Mouse (Mus musculus): ENCODE results near the gene Calr. TPM values are rescaled to one million over a fixed set of nuclear protein-coding genes. Genes with fewer than 3 reads are reported as not detected.

Gene Calr
- total and polyA plus RNA-seq, 2 experiments, result 308 to 411 TPM

- peak; percentile 79 for DNase-seq (ENCODE audit: extremely low read depth, low read depth, low spot score)
- Histone ChIP-seq H3K79me2 (ENCODE audit: control insufficient read depth, insufficient read depth, low read length) (peaks cover 81% of the 10 kb centered on the region), H3K4me1 (ENCODE audit: control insufficient read depth, insufficient read depth, low read length) (peaks cover 76% of the 10 kb centered on the region), H3K4me3 (ENCODE audit: insufficient read depth, low read depth, low read length) (peak overlapping the region; percentile 23; the same call in 1 of the 2 replicates), H3K36me3 (ENCODE audit: control insufficient read depth, insufficient read depth, low read length) (peaks cover 2% of the 10 kb centered on the region; the same call in 1 of the 2 replicates), H3K27ac (replicated peaks; ENCODE audit: insufficient read depth, low read depth, low read length) (peak overlapping the region; percentile 82), H3K27me3 (ENCODE audit: control insufficient read depth, insufficient read depth, low read length) (no peaks in the 10 kb centered on the region), H3K9ac (ENCODE audit: low read depth, low read length) (peak overlapping the region; percentile 63)
- no peak for TF ChIP-seq POLR2A (IDR thresholded peaks at IDR 0.05; ENCODE audit: extremely low read depth, insufficient read depth, low read length)
- no peak for TF ChIP-seq CTCF (IDR thresholded peaks at IDR 0.05; ENCODE audit: low read depth, low read length)
- 40% methylated on average over 13 of the region's 13 CpGs for WGBS
Measured at GRCm38 (mm10) chr8:84793791-84794485, 52.8 kb downstream of the Calr start.

DNA sequence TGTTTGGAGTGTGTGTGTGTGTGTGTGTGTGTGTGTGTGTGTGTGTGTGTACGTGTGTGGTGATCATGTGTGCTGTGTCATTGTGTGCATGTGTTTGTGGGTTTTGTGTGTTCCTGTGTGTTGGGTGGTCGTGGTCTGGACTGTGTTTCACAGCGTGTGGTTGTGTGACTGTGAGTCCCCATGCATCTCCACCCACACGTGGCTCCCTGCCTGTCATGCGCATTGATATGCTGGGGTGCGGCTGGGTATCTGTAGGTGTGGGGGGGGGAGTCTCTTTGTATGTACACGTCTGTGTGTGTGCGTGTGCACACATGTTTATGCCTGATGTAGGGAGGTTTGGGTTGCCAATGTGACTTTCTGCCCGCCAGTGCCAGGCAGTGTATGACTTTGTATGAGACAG lies 53.6 kb downstream of the Calr start:
- peaks cover 75% of the 10 kb centered on the region for H3K4me1 ChIP-seq (ENCODE audit: control insufficient read depth, insufficient read depth, low read length)
- no peak for TF ChIP-seq POLR2A (IDR thresholded peaks at IDR 0.05; ENCODE audit: extremely low read depth, insufficient read depth, low read length)
- peak overlapping the region; percentile 82 for H3K27ac ChIP-seq (replicated peaks; ENCODE audit: insufficient read depth, low read depth, low read length)
- 62% methylated on average over 9 of the region's 9 CpGs for WGBS
- no peak for DNase-seq (ENCODE audit: extremely low read depth, low read depth, low spot score)
- H3K4me3 ChIP-seq (ENCODE audit: insufficient read depth, low read depth, low read length), result no peak overlapping the region
- peaks cover 2% of the 10 kb centered on the region; the same call in 1 of the 2 replicates for H3K36me3 ChIP-seq (ENCODE audit: control insufficient read depth, insufficient read depth, low read length)
- peaks cover 79% of the 10 kb centered on the region for H3K79me2 ChIP-seq (ENCODE audit: control insufficient read depth, insufficient read depth, low read length)
- no peaks in the 10 kb centered on the region for H3K27me3 ChIP-seq (ENCODE audit: control insufficient read depth, insufficient read depth, low read length)
- peak overlapping the region; percentile 63 for H3K9ac ChIP-seq (ENCODE audit: low read depth, low read length)

DNA sequence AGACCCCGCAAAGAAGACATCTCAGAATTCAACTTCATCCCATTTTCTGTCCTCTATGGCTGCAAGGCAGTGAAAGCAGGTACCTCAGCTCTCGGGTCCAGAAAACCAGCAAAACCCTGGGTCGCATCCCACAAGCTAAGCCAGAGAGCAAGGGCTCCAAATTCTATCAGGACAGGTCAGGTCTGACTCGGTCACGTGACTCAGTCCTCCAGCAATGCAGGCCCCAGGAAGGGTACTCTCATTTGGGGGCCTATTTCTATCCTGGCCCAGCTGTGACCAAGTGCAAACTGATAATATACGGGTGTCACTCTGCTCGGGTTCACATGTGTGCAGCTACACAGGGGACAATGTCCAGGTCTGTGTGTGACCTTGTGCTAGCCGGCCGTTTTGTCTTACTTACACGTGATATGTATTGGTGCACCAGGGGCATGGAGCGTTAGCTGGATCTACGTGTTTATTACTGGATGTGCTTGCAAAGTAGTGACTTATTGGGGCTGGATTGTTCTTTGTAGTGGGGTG lies 54.2 kb downstream of the Calr start:
- no peak for TF ChIP-seq POLR2A (IDR thresholded peaks at IDR 0.05; ENCODE audit: extremely low read depth, insufficient read depth, low read length)
- no peak for TF ChIP-seq CTCF (IDR thresholded peaks at IDR 0.05; ENCODE audit: low read depth, low read length)
- WGBS, result 27% methylated on average over 12 of the region's 12 CpGs
- peak; percentile 88 for DNase-seq (ENCODE audit: extremely low read depth, low read depth, low spot score)
- Histone ChIP-seq H3K27ac (replicated peaks; ENCODE audit: insufficient read depth, low read depth, low read length) (peak overlapping the region; percentile 82), H3K27me3 (ENCODE audit: control insufficient read depth, insufficient read depth, low read length) (no peaks in the 10 kb centered on the region), H3K36me3 (ENCODE audit: control insufficient read depth, insufficient read depth, low read length) (peaks cover 2% of the 10 kb centered on the region; the same call in 1 of the 2 replicates), H3K4me1 (ENCODE audit: control insufficient read depth, insufficient read depth, low read length) (peaks cover 78% of the 10 kb centered on the region), H3K4me3 (ENCODE audit: insufficient read depth, low read depth, low read length) (no peak overlapping the region), H3K9ac (ENCODE audit: low read depth, low read length) (peak overlapping the region; percentile 29), H3K79me2 (ENCODE audit: control insufficient read depth, insufficient read depth, low read length) (peaks cover 79% of the 10 kb centered on the region)

Other genes with a start within 250 kb of the Calr start
Only the 30 nearest of the 31 such genes appear.
- 13.1 and 15.6 TPM in 2 replicates for gene Ier2, start 184.1 kb downstream of the Calr start, total RNA-seq (2014; rRNA removed)
- gene Ier2, start 184.1 kb downstream of the Calr start, polyA plus RNA-seq (2012; rRNA removed), result 12.0 and 12.6 TPM in 2 replicates
- 20.7 and 27.3 TPM in 2 replicates for gene Trmt1, start 160.6 kb downstream of the Calr start, total RNA-seq (2014; rRNA removed)
- gene Trmt1, start 160.6 kb downstream of the Calr start, polyA plus RNA-seq (2012; rRNA removed), result 44.6 and 58.6 TPM in 2 replicates
- gene Nacc1, start 159.1 kb downstream of the Calr start, total RNA-seq (2014; rRNA removed), result 5.3 and 8.0 TPM in 2 replicates
- 31.0 and 32.6 TPM in 2 replicates for gene Nacc1, start 159.1 kb downstream of the Calr start, polyA plus RNA-seq (2012; rRNA removed)
- gene Lyl1, start 145.5 kb downstream of the Calr start, total RNA-seq (2014; rRNA removed), result 0.18 and 0.47 TPM in 2 replicates
- gene Lyl1, start 145.5 kb downstream of the Calr start, polyA plus RNA-seq (2012; rRNA removed), result 0.71 and 1.3 TPM in 2 replicates
- not detected in 2 replicates for gene G430095P16Rik, start 123.9 kb downstream of the Calr start, total RNA-seq (2014; rRNA removed)
- gene G430095P16Rik, start 123.9 kb downstream of the Calr start, polyA plus RNA-seq (2012; rRNA removed), result 0.19 TPM in 1 of 2 replicates, not detected in the other
- gene Nfix, start 46.6 kb downstream of the Calr start, total RNA-seq (2014; rRNA removed), result 20.7 and 27.5 TPM in 2 replicates
- gene Nfix, start 46.6 kb downstream of the Calr start, polyA plus RNA-seq (2012; rRNA removed), result 32.9 and 34.4 TPM in 2 replicates
- 0.94 and 1.8 TPM in 2 replicates for gene Dand5, start 24.1 kb downstream of the Calr start, total RNA-seq (2014; rRNA removed)
- 2.0 and 2.6 TPM in 2 replicates for gene Dand5, start 24.1 kb downstream of the Calr start, polyA plus RNA-seq (2012; rRNA removed)
- gene Gadd45gip1, start 15.4 kb downstream of the Calr start, total RNA-seq (2014; rRNA removed), result 26.7 and 28.1 TPM in 2 replicates
- gene Gadd45gip1, start 15.4 kb downstream of the Calr start, polyA plus RNA-seq (2012; rRNA removed), result 29.8 and 34.2 TPM in 2 replicates
- 28.2 and 40.7 TPM in 2 replicates for gene Rad23a, start 6.3 kb downstream of the Calr start, total RNA-seq (2014; rRNA removed)
- gene Rad23a, start 6.3 kb downstream of the Calr start, polyA plus RNA-seq (2012; rRNA removed), result 52.0 and 68.4 TPM in 2 replicates
- gene Farsa, start 10.1 kb upstream of the Calr start, total RNA-seq (2014; rRNA removed), result 11.0 and 13.6 TPM in 2 replicates
- gene Farsa, start 10.1 kb upstream of the Calr start, polyA plus RNA-seq (2012; rRNA removed), result 24.1 and 32.4 TPM in 2 replicates
- 1.1 and 1.6 TPM in 2 replicates for gene Syce2, start 25.2 kb upstream of the Calr start, total RNA-seq (2014; rRNA removed)
- gene Syce2, start 25.2 kb upstream of the Calr start, polyA plus RNA-seq (2012; rRNA removed), result 0.92 and 1.0 TPM in 2 replicates
- gene Gcdh, start 47.0 kb upstream of the Calr start, total RNA-seq (2014; rRNA removed), result 461 and 560 TPM in 2 replicates
- gene Gcdh, start 47.0 kb upstream of the Calr start, polyA plus RNA-seq (2012; rRNA removed), result 1,882 and 2,081 TPM in 2 replicates
- 4.8 and 5.8 TPM in 2 replicates for gene Klf1, start 55.0 kb upstream of the Calr start, total RNA-seq (2014; rRNA removed)
- 5.2 and 6.6 TPM in 2 replicates for gene Klf1, start 55.0 kb upstream of the Calr start, polyA plus RNA-seq (2012; rRNA removed)
- 13.0 and 16.1 TPM in 2 replicates for gene Dnase2a, start 61.6 kb upstream of the Calr start, total RNA-seq (2014; rRNA removed)
- gene Dnase2a, start 61.6 kb upstream of the Calr start, polyA plus RNA-seq (2012; rRNA removed), result 16.1 and 20.0 TPM in 2 replicates
- 0.09 and 0.13 TPM in 2 replicates for gene Mast1, start 90.4 kb upstream of the Calr start, total RNA-seq (2014; rRNA removed)
- 0.25 and 0.43 TPM in 2 replicates for gene Mast1, start 90.4 kb upstream of the Calr start, polyA plus RNA-seq (2012; rRNA removed)
- not detected in 2 replicates for gene Rtbdn, start 100.1 kb upstream of the Calr start, total RNA-seq (2014; rRNA removed)
- not detected in 2 replicates for gene Rtbdn, start 100.1 kb upstream of the Calr start, polyA plus RNA-seq (2012; rRNA removed)
- not detected in 2 replicates for gene Gm49661, start 122.5 kb upstream of the Calr start, total RNA-seq (2014; rRNA removed)
- gene Gm49661, start 122.5 kb upstream of the Calr start, polyA plus RNA-seq (2012; rRNA removed), result 1.0 TPM in 1 of 2 replicates, not detected in the other
- 135 and 157 TPM in 2 replicates for gene Prdx2, start 122.7 kb upstream of the Calr start, total RNA-seq (2014; rRNA removed)
- 110 and 142 TPM in 2 replicates for gene Prdx2, start 122.7 kb upstream of the Calr start, polyA plus RNA-seq (2012; rRNA removed)
- gene Rnaseh2a, start 122.8 kb upstream of the Calr start, total RNA-seq (2014; rRNA removed), result 17.1 and 24.5 TPM in 2 replicates
- gene Rnaseh2a, start 122.8 kb upstream of the Calr start, polyA plus RNA-seq (2012; rRNA removed), result 25.6 and 28.3 TPM in 2 replicates
- gene Junb, start 131.8 kb upstream of the Calr start, total RNA-seq (2014; rRNA removed), result 29.5 and 45.6 TPM in 2 replicates
- 12.3 and 17.9 TPM in 2 replicates for gene Junb, start 131.8 kb upstream of the Calr start, polyA plus RNA-seq (2012; rRNA removed)
- 12.4 and 14.2 TPM in 2 replicates for gene Hook2, start 143.7 kb upstream of the Calr start, total RNA-seq (2014; rRNA removed)
- gene Hook2, start 143.7 kb upstream of the Calr start, polyA plus RNA-seq (2012; rRNA removed), result 9.6 and 12.5 TPM in 2 replicates
- not detected in 2 replicates for gene Best2, start 167.6 kb upstream of the Calr start, total RNA-seq (2014; rRNA removed)
- 0.06 TPM in 1 of 2 replicates, not detected in the other for gene Best2, start 167.6 kb upstream of the Calr start, polyA plus RNA-seq (2012; rRNA removed)
- gene Asna1, start 178.3 kb upstream of the Calr start, total RNA-seq (2014; rRNA removed), result 30.3 and 33.8 TPM in 2 replicates
- gene Asna1, start 178.3 kb upstream of the Calr start, polyA plus RNA-seq (2012; rRNA removed), result 60.0 and 71.6 TPM in 2 replicates
- gene Trir, start 179.9 kb upstream of the Calr start, total RNA-seq (2014; rRNA removed), result 83.2 and 94.1 TPM in 2 replicates
- 69.5 and 80.8 TPM in 2 replicates for gene Trir, start 179.9 kb upstream of the Calr start, polyA plus RNA-seq (2012; rRNA removed)
- gene Tnpo2, start 190.0 kb upstream of the Calr start, total RNA-seq (2014; rRNA removed), result 15.4 and 23.3 TPM in 2 replicates
- gene Tnpo2, start 190.0 kb upstream of the Calr start, polyA plus RNA-seq (2012; rRNA removed), result 28.8 and 33.1 TPM in 2 replicates
- 19.9 and 21.9 TPM in 2 replicates for gene Fbxw9, start 213.1 kb upstream of the Calr start, total RNA-seq (2014; rRNA removed)
- 55.2 and 75.4 TPM in 2 replicates for gene Fbxw9, start 213.1 kb upstream of the Calr start, polyA plus RNA-seq (2012; rRNA removed)
- not detected in 2 replicates for gene Gm5741, start 221.0 kb upstream of the Calr start, total RNA-seq (2014; rRNA removed)
- gene Gm5741, start 221.0 kb upstream of the Calr start, polyA plus RNA-seq (2012; rRNA removed), result 0.70 TPM in 1 of 2 replicates, not detected in the other
- gene Dhps, start 224.8 kb upstream of the Calr start, total RNA-seq (2014; rRNA removed), result 14.8 and 15.1 TPM in 2 replicates
- gene Dhps, start 224.8 kb upstream of the Calr start, polyA plus RNA-seq (2012; rRNA removed), result 14.4 and 20.6 TPM in 2 replicates
- gene Wdr83os, start 233.8 kb upstream of the Calr start, total RNA-seq (2014; rRNA removed), result 26.3 and 33.0 TPM in 2 replicates
- gene Wdr83os, start 233.8 kb upstream of the Calr start, polyA plus RNA-seq (2012; rRNA removed), result 111 and 126 TPM in 2 replicates
- gene Wdr83, start 234.4 kb upstream of the Calr start, total RNA-seq (2014; rRNA removed), result 12.2 and 15.5 TPM in 2 replicates
- gene Wdr83, start 234.4 kb upstream of the Calr start, polyA plus RNA-seq (2012; rRNA removed), result 22.5 and 26.2 TPM in 2 replicates